ENCODE assay signal across 29 mouse cellular contexts in genomic region chr1:32433118-32433517, GRCm38 (mm10).
"Had no signal": no experiment of that assay in that cellular context is flagged by ENCODE, and none has a peak within 500 bp of the region (broad histone marks: within the 10 kb centered on the region; RNA-seq: fewer than 3 reads in every experiment).

No protein-coding gene starts in this region.

- H3K27me3 ChIP-seq: heart, embryonic 12.5 days; hindbrain, embryonic 12.5 days; intestine, embryonic 15.5 days; limb, embryonic 12.5 days; liver, embryonic 13.5 days; liver, embryonic 15.5 days had no signal

- H3K4me1 ChIP-seq: heart, embryonic 10.5 days; heart, embryonic 12.5 days; hindbrain, embryonic 10.5 days; hindbrain, embryonic 12.5 days; intestine, embryonic 15.5 days; limb, embryonic 10.5 days; limb, embryonic 12.5 days; liver, embryonic 13.5 days; liver, embryonic 15.5 days had no signal

- DNase-seq: gastrocnemius, adult 2 months; gastrocnemius, postnatal 10 days; gastrocnemius, postnatal 25 days; heart, adult 18-20 months; heart, postnatal 10 days; heart, postnatal 4 days; kidney, adult 18-20 months; kidney, adult 8-10 months; kidney, postnatal 10 days; kidney, postnatal 25 days; kidney, postnatal 4 days; layer of hippocampus, adult 9-11 months; liver; liver, embryonic 13.5 days; liver, postnatal 0 days had no signal

- H3K4me3 ChIP-seq: gastrocnemius, adult 2 months; heart, embryonic 10.5 days; heart, embryonic 12.5 days; hindbrain, embryonic 10.5 days; hindbrain, embryonic 12.5 days; intestine, embryonic 15.5 days; left cerebral cortex, adult 2 months; limb, embryonic 10.5 days; limb, embryonic 12.5 days; liver, embryonic 13.5 days; liver, embryonic 15.5 days had no signal

- H3K4me2 ChIP-seq: heart, embryonic 12.5 days; hindbrain, embryonic 12.5 days; hindbrain, embryonic 14.5 days; intestine, embryonic 15.5 days; limb, embryonic 12.5 days; liver, embryonic 11.5 days; liver, embryonic 13.5 days; liver, embryonic 15.5 days had no signal

- H3K27ac ChIP-seq: gastrocnemius, adult 2 months; heart, embryonic 10.5 days; hindbrain, embryonic 10.5 days; hindbrain, embryonic 12.5 days; hindbrain, embryonic 14.5 days; intestine, embryonic 15.5 days; limb, embryonic 10.5 days; limb, embryonic 12.5 days; liver, embryonic 13.5 days; liver, embryonic 15.5 days had no signal

- ATAC-seq: hindbrain, embryonic 16.5 days; inflammation-experienced regulatory T-cells, adult 6 months; intestine, embryonic 15.5 days; intestine, postnatal 0 days; liver, postnatal 0 days had no signal

- H3K36me3 ChIP-seq: heart, embryonic 10.5 days; heart, embryonic 12.5 days; hindbrain, embryonic 10.5 days; hindbrain, embryonic 12.5 days; intestine, embryonic 15.5 days; limb, embryonic 10.5 days; limb, embryonic 12.5 days; liver, embryonic 13.5 days; liver, embryonic 15.5 days had no signal

- H3K9ac ChIP-seq: heart, embryonic 12.5 days; hindbrain, embryonic 12.5 days; hindbrain, embryonic 14.5 days; intestine, embryonic 15.5 days; limb, embryonic 12.5 days; liver, embryonic 13.5 days; liver, embryonic 15.5 days; liver, postnatal 0 days had no signal

- H3K9me3 ChIP-seq: heart, embryonic 10.5 days; heart, embryonic 12.5 days; hindbrain, embryonic 10.5 days; hindbrain, embryonic 12.5 days; intestine, embryonic 15.5 days; limb, embryonic 10.5 days; limb, embryonic 12.5 days; liver, embryonic 13.5 days; liver, embryonic 15.5 days had no signal
